Mouse (Mus musculus): ENCODE results near the gene Prmt3.

- no peak for TF ChIP-seq USF1 (IDR thresholded peaks at IDR 0.05; ENCODE audit: low read depth)
- TF ChIP-seq POLR2A (IDR thresholded peaks at IDR 0.05; ENCODE audit: insufficient read length, low read depth) = no peak
- no peak for TF ChIP-seq MAX (IDR thresholded peaks at IDR 0.05; ENCODE audit: low read depth)
- TF ChIP-seq POLR2AphosphoS2 (IDR thresholded peaks at IDR 0.05; ENCODE audit: insufficient read length, low read depth) = no peak
- TF ChIP-seq MYOD1 (IDR thresholded peaks at IDR 0.05; ENCODE audit: control insufficient read depth in 1 of 3, insufficient read length in 2 of 3, low read depth in 2 of 3) = no peak
- no peak for TF ChIP-seq TCF3 (IDR thresholded peaks at IDR 0.05; ENCODE audit: insufficient read length, low read depth)
- TF ChIP-seq MYOG (IDR thresholded peaks at IDR 0.05; ENCODE audit: control insufficient read depth in 1 of 3, insufficient read depth in 1 of 3, insufficient read length in 2 of 3, low read depth in 2 of 3) = no peak
- no peak for TF ChIP-seq E2F4 (IDR thresholded peaks at IDR 0.05; ENCODE audit: insufficient read depth)
- no peak for TF ChIP-seq TCF12 (IDR thresholded peaks at IDR 0.05; ENCODE audit: insufficient read depth, poor library complexity, severe bottlenecking)
- no peak for TF ChIP-seq CEBPB (IDR thresholded peaks at IDR 0.05; ENCODE audit: insufficient read depth, poor library complexity, severe bottlenecking)
Observed at GRCm38 (mm10) chr7:49807093-49807682, 29.0 kb downstream of the Prmt3 start.

Measured in myocyte (in vitro differentiated cells).